Mouse (Mus musculus) kidney, postnatal 0 days (tissue): ENCODE measurements around the gene Igflr1. TPM values are rescaled to one million over a fixed set of nuclear protein-coding genes. Genes with fewer than 3 reads are reported as not detected.

Source experiments
- ATAC-seq: fragments of 200-750 bp; cut with Nextera tagmentation; replicated peaks from 2 replicates; pipeline ENCODE4 v1.8.0; 2017; ENCODE audit warnings: low read depth, moderate number of reproducible peaks, moderate TSS enrichment, moderate library complexity; ENCODE audit not compliant: low FRiP score
- DNase-seq: peaks from one replicate; pipeline ENCODE4 v3.0.0-alpha.2; 2016; ENCODE audit warnings: low spot score
- H3K27ac ChIP-seq: fragments of 300-500 bp; sonication (generic); 2 replicates; pipeline ENCODE4 v1.5.1; 2014; ENCODE audit warnings: mild to moderate bottlenecking
- H3K27me3 ChIP-seq: fragments of 300-500 bp; sonication (generic); 2 replicates; pipeline ENCODE4 v1.6.1; 2014; ENCODE audit warnings: low read length, mixed read lengths; ENCODE audit not compliant: insufficient read depth
- H3K36me3 ChIP-seq: fragments of 300-500 bp; sonication (generic); 2 replicates; pipeline ENCODE4 v1.6.1; 2014; ENCODE audit warnings: low read length, mixed read lengths; ENCODE audit not compliant: insufficient read depth
- H3K4me1 ChIP-seq: fragments of 300-500 bp; sonication (generic); replicated peaks from 2 replicates; pipeline ENCODE4 v1.6.1; 2014; ENCODE audit warnings: antibody characterized with exemption, low read length, mixed read lengths; ENCODE audit not compliant: insufficient read depth
- H3K4me2 ChIP-seq: fragments of 300-500 bp; sonication (generic); 2 replicates; pipeline ENCODE4 v1.6.1; 2014; ENCODE audit warnings: mild to moderate bottlenecking, low read length, moderate library complexity, mixed read lengths
- H3K4me3 ChIP-seq: fragments of 300-500 bp; sonication (generic); replicated peaks from 2 replicates; pipeline ENCODE4 v1.5.1; 2014; ENCODE audit warnings: low read depth, low read length
- H3K9ac ChIP-seq: fragments of 300-500 bp; sonication (generic); 2 replicates; pipeline ENCODE4 v1.6.1; 2014; ENCODE audit warnings: low read depth, low read length
- H3K9me3 ChIP-seq: fragments of 300-500 bp; sonication (generic); replicated peaks from 2 replicates; pipeline ENCODE4 v1.6.1; 2016; ENCODE audit warnings: low read length, inconsistent platforms, mixed read lengths
- CTCF ChIP-seq: IDR thresholded peaks from 2 replicates; pipeline ENCODE4 v1.5.1; 2016; ENCODE audit warnings: antibody characterized with exemption, low read depth, mild to moderate bottlenecking, moderate library complexity
- WGBS: fragments of 180-500 bp; shearing (Covaris S2); extraction: QIAGEN DNeasy Blood & Tissue Kit; methylation state at CpG from one replicate; pipeline ENCODE4 v1.1.7; 2014; 5-methylcytosine and 5-hydroxymethylcytosine counted together
- polyA plus RNA-seq: library from polyadenylated mRNA; unstranded; fragments of >200 nt; fragmentation: Nextera tagmentation; extraction: Ambion mirVana; gene quantifications from 2 replicates; pipeline ENCODE4 v1.2.1, GENCODE M21; 2015

The Igflr1 gene
- polyA plus RNA-seq, 1 experiment from 2014 or later, result 2.5 TPM

- ATAC-seq, result no peak
- Histone ChIP-seq H3K36me3 (peaks cover 21% of the 10 kb centered on the region; the same call in 1 of the 2 replicates), H3K4me1 (peaks cover 9% of the 10 kb centered on the region), H3K27ac (peak overlapping the region; percentile 54; the same call in 1 of the 2 replicates), H3K9me3 (no peaks in the 10 kb centered on the region), H3K27me3 (no peaks in the 10 kb centered on the region), H3K9ac (peak overlapping the region; percentile 63), H3K4me2 (peak overlapping the region; percentile 90), H3K4me3 (peak overlapping the region; percentile 42)
- 12% methylated on average over 12 of the region's 12 CpGs for WGBS
- DNase-seq, result no peak
- TF ChIP-seq CTCF, result no peak
Measured at GRCm38 (mm10) chr7:30558656-30559442, 6.4 kb upstream of the Igflr1 start.

- H3K27me3 ChIP-seq, result no peaks in the 10 kb centered on the region
- peak within 1 kb of the TSS; percentile 90 for H3K4me2 ChIP-seq
- peaks cover 21% of the 10 kb centered on the region; the same call in 1 of the 2 replicates for H3K36me3 ChIP-seq
- H3K27ac ChIP-seq, result peak within 1 kb of the TSS; percentile 54; the same call in 1 of the 2 replicates
- WGBS, result 0% methylated on average over 20 of the region's 20 CpGs
- H3K9me3 ChIP-seq, result no peaks in the 10 kb centered on the region
- ATAC-seq (peak; percentile 85), DNase-seq (peak; percentile 99)
- H3K9ac ChIP-seq, result peak within 1 kb of the TSS; percentile 63
- H3K4me1 ChIP-seq, result peaks cover 9% of the 10 kb centered on the region
- TF ChIP-seq CTCF, result no peak
- peak within 1 kb of the TSS; percentile 42 for H3K4me3 ChIP-seq
Measured at GRCm38 (mm10) chr7:30559443-30559954, 5.7 kb upstream of the Igflr1 start, which contains the start of gene Lin37. Lin37 (minus strand) TSS chr7:30559838.

GRCm38 (mm10) chr7:30560296-30560695, 4.9 kb upstream of the Igflr1 start:
- no peaks in the 10 kb centered on the region for H3K27me3 ChIP-seq
- no peak for DNase-seq
- no peak overlapping the region for H3K4me3 ChIP-seq
- ATAC-seq, result no peak
- H3K27ac ChIP-seq, result no peak overlapping the region
- TF ChIP-seq CTCF, result no peak
- H3K4me1 ChIP-seq, result peaks cover 9% of the 10 kb centered on the region
- peaks cover 23% of the 10 kb centered on the region; the same call in 1 of the 2 replicates for H3K36me3 ChIP-seq
- no peak overlapping the region for H3K9ac ChIP-seq
- no peaks in the 10 kb centered on the region for H3K9me3 ChIP-seq
- 71% methylated on average over 2 of the region's 2 CpGs for WGBS
- H3K4me2 ChIP-seq, result peak overlapping the region; percentile 90

GRCm38 (mm10) chr7:30562526-30563116, 2.6 kb upstream of the Igflr1 start:
- peak overlapping the region; percentile 65 for H3K9ac ChIP-seq
- H3K9me3 ChIP-seq, result no peaks in the 10 kb centered on the region
- 1% methylated on average over 27 of the region's 27 CpGs for WGBS
- H3K4me2 ChIP-seq, result peak overlapping the region; percentile 82
- peaks cover 10% of the 10 kb centered on the region; the same call in 1 of the 2 replicates for H3K36me3 ChIP-seq
- TF ChIP-seq CTCF, result no peak
- ATAC-seq (no peak), DNase-seq (peak; percentile 21)
- H3K4me1 ChIP-seq, result peaks cover 9% of the 10 kb centered on the region
- peak overlapping the region; percentile 86 for H3K4me3 ChIP-seq
- H3K27ac ChIP-seq, result peak overlapping the region; percentile 97
- no peaks in the 10 kb centered on the region for H3K27me3 ChIP-seq

- H3K27ac ChIP-seq, result peak within 1 kb of the TSS; percentile 97
- peak; percentile 100 for DNase-seq
- H3K27me3 ChIP-seq, result no peaks in the 10 kb centered on the region
- peaks cover 13% of the 10 kb centered on the region for H3K36me3 ChIP-seq
- ATAC-seq, result peak; percentile 86
- no peaks in the 10 kb centered on the region for H3K9me3 ChIP-seq
- H3K4me3 ChIP-seq, result peak within 1 kb of the TSS; percentile 86
- H3K4me2 ChIP-seq, result peak within 1 kb of the TSS; percentile 82
- WGBS, result under 1% methylated on average over 43 of the region's 45 CpGs
- peak; percentile 36 for TF ChIP-seq CTCF
- peaks cover 8% of the 10 kb centered on the region for H3K4me1 ChIP-seq
- H3K9ac ChIP-seq, result peak within 1 kb of the TSS; percentile 86
Measured at GRCm38 (mm10) chr7:30563117-30563905, 1.9 kb upstream of the Igflr1 start, which contains the start of the genes U2af1l4, Gm49396 and Psenen. U2af1l4 (plus strand) TSS chr7:30563301. Gm49396 (plus strand) TSS chr7:30563344. Psenen (minus strand) TSS chr7:30563627.
